Mouse (Mus musculus) heart, adult 10 weeks (tissue): ENCODE measurements around the gene Olfr1155. TPM values are rescaled to one million over a fixed set of nuclear protein-coding genes. Genes with fewer than 3 reads are reported as not detected.

Source experiments
- polyA plus RNA-seq: library from polyadenylated mRNA; stranded (reverse); fragments of 350-450 nt; fragmentation: Illumina TruSeq; extraction: RNeasy Lipid Tissue Mini Kit (QIAGEN cat#74804); gene quantifications from one replicate; pipeline ENCODE4 v1.2.3, GENCODE M21; 2014; ENCODE audit warnings: low read depth, low replicate concordance

The Olfr1155 gene
- polyA plus RNA-seq = not detected

GRCm38 (mm10) chr2:87945037-87945436, at the start of gene Olfr1155:
TSS of gene Olfr1155 (minus strand) at chr2:87945137.

GRCm38 (mm10) chr2:87989813-87990212, 44.9 kb upstream of the Olfr1155 start, which contains the start of gene Olfr1158:
TSS of gene Olfr1158 (plus strand) at chr2:87990113.

GRCm38 (mm10) chr2:87974563-87974962, 29.6 kb upstream of the Olfr1155 start, which contains the start of gene Olfr74:
TSS of gene Olfr74 (minus strand) at chr2:87974663.

GRCm38 (mm10) chr2:87968199-87968598, 23.3 kb upstream of the Olfr1155 start, which contains the start of gene Olfr1157:
TSS of gene Olfr1157 (minus strand) at chr2:87968299.

GRCm38 (mm10) chr2:87953000-87953399, 8.1 kb upstream of the Olfr1155 start, which contains the start of gene Olfr1156:
TSS of gene Olfr1156 (minus strand) at chr2:87953100.

GRCm38 (mm10) chr2:87905066-87905465, 39.9 kb downstream of the Olfr1155 start, which contains the start of gene Olfr1154:
TSS of gene Olfr1154 (minus strand) at chr2:87905166.

GRCm38 (mm10) chr2:87894662-87895061, 50.3 kb downstream of the Olfr1155 start, which contains the start of gene Olfr1153:
TSS of gene Olfr1153 (plus strand) at chr2:87894962.

Other genes starting within 250 kb of the Olfr1155 start
- not detected for gene Olfr1137, start 232.0 kb downstream of the Olfr1155 start, polyA plus RNA-seq
- gene Olfr1138, start 205.2 kb downstream of the Olfr1155 start, polyA plus RNA-seq = not detected
- gene Olfr1140, start 201.4 kb downstream of the Olfr1155 start, polyA plus RNA-seq = not detected
- not detected for gene Olfr1141, start 191.1 kb downstream of the Olfr1155 start, polyA plus RNA-seq
- not detected for gene Olfr152, start 165.7 kb downstream of the Olfr1155 start, polyA plus RNA-seq
- not detected for gene Olfr1143, start 144.5 kb downstream of the Olfr1155 start, polyA plus RNA-seq
- not detected for gene Olfr1145, start 135.3 kb downstream of the Olfr1155 start, polyA plus RNA-seq
- gene Olfr1148, start 114.6 kb downstream of the Olfr1155 start, polyA plus RNA-seq = not detected
- gene Olfr1150-ps1, start 101.1 kb downstream of the Olfr1155 start, polyA plus RNA-seq = not detected
- not detected for gene Olfr1151, start 89.3 kb downstream of the Olfr1155 start, polyA plus RNA-seq
- not detected for gene Olfr1152, start 78.6 kb downstream of the Olfr1155 start, polyA plus RNA-seq
- gene Olfr1153, start 50.2 kb downstream of the Olfr1155 start, polyA plus RNA-seq = not detected
- not detected for gene Olfr1154, start 40.0 kb downstream of the Olfr1155 start, polyA plus RNA-seq
- gene Olfr1156, start 8.0 kb upstream of the Olfr1155 start, polyA plus RNA-seq = not detected
- gene Olfr1157, start 23.2 kb upstream of the Olfr1155 start, polyA plus RNA-seq = not detected
- not detected for gene Olfr74, start 29.5 kb upstream of the Olfr1155 start, polyA plus RNA-seq
- not detected for gene Olfr1158, start 45.0 kb upstream of the Olfr1155 start, polyA plus RNA-seq
- not detected for gene Olfr1160, start 63.1 kb upstream of the Olfr1155 start, polyA plus RNA-seq
- not detected for gene Olfr1161, start 77.6 kb upstream of the Olfr1155 start, polyA plus RNA-seq
- not detected for gene Olfr73, start 92.6 kb upstream of the Olfr1155 start, polyA plus RNA-seq
- not detected for gene Olfr1162, start 106.0 kb upstream of the Olfr1155 start, polyA plus RNA-seq
- not detected for gene Olfr1163, start 126.7 kb upstream of the Olfr1155 start, polyA plus RNA-seq
- not detected for gene Olfr1164, start 148.8 kb upstream of the Olfr1155 start, polyA plus RNA-seq
- gene Olfr1166, start 183.1 kb upstream of the Olfr1155 start, polyA plus RNA-seq = not detected
- gene Olfr1167, start 210.1 kb upstream of the Olfr1155 start, polyA plus RNA-seq = not detected
- not detected for gene Olfr1168, start 236.7 kb upstream of the Olfr1155 start, polyA plus RNA-seq